ENCODE assay signal across 8 mouse cellular contexts in genomic region chr16:93729801-93730721, GRCm38 (mm10). TPM values are rescaled to one million over a fixed set of nuclear protein-coding genes. Genes with fewer than 3 reads are reported as not detected.
DNase-seq lines count a peak whose midpoint lies in the region; ATAC-seq and TF ChIP-seq lines count a peak whose summit lies in the region.

No protein-coding gene starts in this region.

- no peak for TF ChIP-seq POLR2A in thymus, adult 2 months (IDR thresholded peaks at IDR 0.05; ENCODE audit: control insufficient read depth, extremely low read depth, insufficient read depth, low read length, poor library complexity)

- DNase-seq in hindbrain, embryonic 10.5 days (ENCODE audit: low spot score) = no peak
- DNase-seq in cerebellum, adult 11 months = peak; percentile 50
- no peak for DNase-seq in liver, postnatal 0 days
- no peak for DNase-seq in thymus, adult 2 months

- TF ChIP-seq EP300 in liver, postnatal 0 days (IDR thresholded peaks at IDR 0.05; ENCODE audit: low read depth) = no peak

- H3K9me3 ChIP-seq in hindbrain, embryonic 16.5 days (ENCODE audit: control insufficient read depth, low read length) = no peaks in the 10 kb centered on the region
- no peaks in the 10 kb centered on the region for H3K9me3 ChIP-seq in hindbrain, embryonic 10.5 days
- H3K9me3 ChIP-seq in forebrain, embryonic 16.5 days (ENCODE audit: control insufficient read depth, low read length) = no peaks in the 10 kb centered on the region
- H3K9me3 ChIP-seq in neural tube, embryonic 14.5 days (ENCODE audit: control insufficient read depth, low read length) = no peaks in the 10 kb centered on the region
- no peaks in the 10 kb centered on the region for H3K9me3 ChIP-seq in liver, postnatal 0 days (ENCODE audit: low read length)

- no peak overlapping the region for H3K4me3 ChIP-seq in hindbrain, embryonic 16.5 days (ENCODE audit: low read length)
- no peak overlapping the region for H3K4me3 ChIP-seq in hindbrain, embryonic 10.5 days
- H3K4me3 ChIP-seq in forebrain, embryonic 16.5 days (replicated peaks; ENCODE audit: low read length) = no peak overlapping the region
- no peak overlapping the region for H3K4me3 ChIP-seq in neural tube, embryonic 14.5 days (ENCODE audit: low read depth, low read length)
- H3K4me3 ChIP-seq in liver, postnatal 0 days (ENCODE audit: low read depth, low read length) = no peak overlapping the region
- H3K4me3 ChIP-seq in thymus, adult 2 months (ENCODE audit: control insufficient read depth, insufficient read depth, low read length) = no peak overlapping the region

- no peak overlapping the region for H3K9ac ChIP-seq in hindbrain, embryonic 16.5 days (ENCODE audit: low read depth, low read length)
- no peak overlapping the region for H3K9ac ChIP-seq in forebrain, embryonic 16.5 days (replicated peaks; ENCODE audit: low read depth, low read length)
- H3K9ac ChIP-seq in neural tube, embryonic 14.5 days (replicated peaks; ENCODE audit: low read depth, low read length) = no peak overlapping the region
- H3K9ac ChIP-seq in liver, postnatal 0 days (replicated peaks) = no peak overlapping the region; the same call in 1 of the 2 replicates

- H3K36me3 ChIP-seq in hindbrain, embryonic 16.5 days (ENCODE audit: control insufficient read depth, insufficient read depth, low read length) = peaks cover 4% of the 10 kb centered on the region; the same call in 1 of the 2 replicates
- no peaks in the 10 kb centered on the region for H3K36me3 ChIP-seq in hindbrain, embryonic 10.5 days
- no peaks in the 10 kb centered on the region for H3K36me3 ChIP-seq in forebrain, embryonic 16.5 days (ENCODE audit: control insufficient read depth, insufficient read depth)
- no peaks in the 10 kb centered on the region; the same call in 1 of the 2 replicates for H3K36me3 ChIP-seq in neural tube, embryonic 14.5 days (ENCODE audit: control insufficient read depth, insufficient read depth, low read length)
- no peaks in the 10 kb centered on the region for H3K36me3 ChIP-seq in liver, postnatal 0 days (replicated peaks; ENCODE audit: insufficient read depth, low read length)
- no peaks in the 10 kb centered on the region for H3K36me3 ChIP-seq in thymus, adult 2 months (ENCODE audit: control insufficient read depth, insufficient read depth, low read length)

- no peak for TF ChIP-seq CTCF in liver, postnatal 0 days (IDR thresholded peaks at IDR 0.05; ENCODE audit: low read depth)
- no peak for TF ChIP-seq CTCF in thymus, adult 2 months (IDR thresholded peaks at IDR 0.05; ENCODE audit: borderline replicate concordance, control insufficient read depth, extremely low read depth, insufficient read depth, low read length, poor library complexity)

- ATAC-seq in hindbrain, embryonic 16.5 days = peak; percentile 85
- peak; percentile 82 for ATAC-seq in forebrain, embryonic 16.5 days
- ATAC-seq in neural tube, embryonic 14.5 days (ENCODE audit: low read depth) = peak; percentile 54; the same call in 1 of the 2 replicates
- no peak for ATAC-seq in erythroid progenitor cell, adult 5-6 weeks (replicated peaks; ENCODE audit: low FRiP score, poor library complexity, severe bottlenecking)
- ATAC-seq in liver, postnatal 0 days = no peak

- H3K4me2 ChIP-seq in hindbrain, embryonic 16.5 days (ENCODE audit: low read length) = no peak overlapping the region
- H3K4me2 ChIP-seq in forebrain, embryonic 16.5 days (ENCODE audit: low read length) = no peak overlapping the region
- no peak overlapping the region for H3K4me2 ChIP-seq in neural tube, embryonic 14.5 days (ENCODE audit: low read depth, low read length)
- H3K4me2 ChIP-seq in liver, postnatal 0 days (ENCODE audit: low read depth, low read length) = no peak overlapping the region

- H3K27ac ChIP-seq in hindbrain, embryonic 16.5 days (ENCODE audit: low read depth, low read length) = peak overlapping the region; percentile 36
- H3K27ac ChIP-seq in hindbrain, embryonic 10.5 days = no peak overlapping the region
- H3K27ac ChIP-seq in forebrain, embryonic 16.5 days (ENCODE audit: low read length) = no peak overlapping the region
- no peak overlapping the region for H3K27ac ChIP-seq in neural tube, embryonic 14.5 days (ENCODE audit: low read depth, low read length)
- H3K27ac ChIP-seq in liver, postnatal 0 days (ENCODE audit: low read depth) = no peak overlapping the region
- no peak overlapping the region for H3K27ac ChIP-seq in thymus, adult 2 months (ENCODE audit: control insufficient read depth, insufficient read depth, low read length)

- peaks cover 6% of the 10 kb centered on the region; the same call in 1 of the 2 replicates for H3K4me1 ChIP-seq in hindbrain, embryonic 16.5 days (ENCODE audit: control insufficient read depth, insufficient read depth, low read depth, low read length)
- peaks cover 34% of the 10 kb centered on the region for H3K4me1 ChIP-seq in hindbrain, embryonic 10.5 days (replicated peaks)
- H3K4me1 ChIP-seq in forebrain, embryonic 16.5 days (replicated peaks; ENCODE audit: control insufficient read depth, insufficient read depth, low read length) = peaks cover 12% of the 10 kb centered on the region
- no peaks in the 10 kb centered on the region for H3K4me1 ChIP-seq in neural tube, embryonic 14.5 days (ENCODE audit: control insufficient read depth, insufficient read depth, low read length)
- peaks cover 31% of the 10 kb centered on the region for H3K4me1 ChIP-seq in liver, postnatal 0 days (ENCODE audit: insufficient read depth)
- no peaks in the 10 kb centered on the region for H3K4me1 ChIP-seq in thymus, adult 2 months (replicated peaks; ENCODE audit: control insufficient read depth, insufficient read depth, low read length)

- WGBS in hindbrain, embryonic 16.5 days = 66% methylated on average over 23 of the region's 23 CpGs
- 82% methylated on average over 23 of the region's 23 CpGs for WGBS in hindbrain, embryonic 10.5 days
- 57% methylated on average over 23 of the region's 23 CpGs for WGBS in forebrain, embryonic 16.5 days
- WGBS in neural tube, embryonic 14.5 days = 80% methylated on average over 23 of the region's 23 CpGs
- 79% methylated on average over 23 of the region's 23 CpGs for WGBS in liver, postnatal 0 days (ENCODE audit: insufficient replicate concordance)
- 95% methylated on average over 23 of the region's 23 CpGs for WGBS in thymus, adult 2 months

- no peaks in the 10 kb centered on the region for H3K27me3 ChIP-seq in hindbrain, embryonic 16.5 days (replicated peaks; ENCODE audit: control insufficient read depth, insufficient read depth, low read length)
- H3K27me3 ChIP-seq in hindbrain, embryonic 10.5 days (ENCODE audit: insufficient read depth, poor library complexity, severe bottlenecking) = no peaks in the 10 kb centered on the region
- H3K27me3 ChIP-seq in forebrain, embryonic 16.5 days (replicated peaks; ENCODE audit: control insufficient read depth, insufficient read depth, low read length) = no peaks in the 10 kb centered on the region
- H3K27me3 ChIP-seq in neural tube, embryonic 14.5 days (ENCODE audit: control insufficient read depth, insufficient read depth, low read length) = no peaks in the 10 kb centered on the region
- H3K27me3 ChIP-seq in liver, postnatal 0 days (ENCODE audit: insufficient read depth, low read length) = no peaks in the 10 kb centered on the region
- H3K27me3 ChIP-seq in thymus, adult 2 months (ENCODE audit: control insufficient read depth, insufficient read depth, low read length) = no peaks in the 10 kb centered on the region

RNA-seq across cellular contexts. Expression of gene Dop1b, which starts 18.4 kb away (rescaled TPM):
- polyA plus RNA-seq in hindbrain, embryonic 16.5 days (2015; fragmentation: Nextera tagmentation; extraction: Ambion mirVana) = 36.9 and 45.2 TPM in 2 replicates
- polyA plus RNA-seq in hindbrain, embryonic 10.5 days (2016; fragmentation: Nextera tagmentation; extraction: Ambion mirVana) = 12.0 and 20.2 TPM in 2 replicates
- polyA plus RNA-seq in forebrain, embryonic 16.5 days (2015; fragmentation: Nextera tagmentation; extraction: Ambion mirVana) = 27.6 and 43.3 TPM in 2 replicates
- polyA plus RNA-seq in neural tube, embryonic 14.5 days (2014; fragmentation: Nextera tagmentation; extraction: Ambion mirVana) = 43.7 and 44.9 TPM in 2 replicates
- 98.0 and 113 TPM in 2 replicates for total RNA-seq in erythroid progenitor cell, adult 5-6 weeks (2015; ENCODE audit: low replicate concordance)
- 24.0 and 36.8 TPM in 2 replicates for total RNA-seq in erythroid progenitor cell, adult 5-6 weeks (2017; ENCODE audit: low replicate concordance)
- 6.2 and 6.4 TPM in 2 replicates for polyA plus RNA-seq in liver, postnatal 0 days (2015; fragmentation: Nextera tagmentation; extraction: Ambion mirVana)
- polyA plus RNA-seq in thymus, adult 2 months (2012; rRNA removed) = 59.3 and 60.6 TPM in 2 replicates

RNA-seq across cellular contexts. Expression of gene Cbr3, which starts 47.0 kb away (rescaled TPM):
- polyA plus RNA-seq in hindbrain, embryonic 16.5 days (2015; fragmentation: Nextera tagmentation; extraction: Ambion mirVana) = 2.6 and 4.1 TPM in 2 replicates
- polyA plus RNA-seq in hindbrain, embryonic 10.5 days (2016; fragmentation: Nextera tagmentation; extraction: Ambion mirVana) = 1.3 and 1.5 TPM in 2 replicates
- polyA plus RNA-seq in forebrain, embryonic 16.5 days (2015; fragmentation: Nextera tagmentation; extraction: Ambion mirVana) = 1.4 and 1.6 TPM in 2 replicates
- 0.82 and 0.99 TPM in 2 replicates for polyA plus RNA-seq in neural tube, embryonic 14.5 days (2014; fragmentation: Nextera tagmentation; extraction: Ambion mirVana)
- total RNA-seq in erythroid progenitor cell, adult 5-6 weeks (2015; ENCODE audit: low replicate concordance) = not detected in 2 replicates
- 1.7 TPM in 1 of 2 replicates, not detected in the other for total RNA-seq in erythroid progenitor cell, adult 5-6 weeks (2017; ENCODE audit: low replicate concordance)
- polyA plus RNA-seq in liver, postnatal 0 days (2015; fragmentation: Nextera tagmentation; extraction: Ambion mirVana) = 0.75 and 0.81 TPM in 2 replicates
- 6.6 and 8.9 TPM in 2 replicates for polyA plus RNA-seq in thymus, adult 2 months (2012; rRNA removed)

Comparison
In these comparisons a context has a peak if more than half of its experiments do, and no peak if none do; other contexts are left out.
1. ATAC-seq: peak in hindbrain, embryonic 16.5 days (single experiment), forebrain, embryonic 16.5 days (single experiment) and neural tube, embryonic 14.5 days (single experiment); none in erythroid progenitor cell, adult 5-6 weeks (single experiment) and liver, postnatal 0 days (single experiment).